Mouse (Mus musculus): ENCODE measurements at regions not wholly inside any gene's neighbourhood (a gene's known extent, or its start where the extent isn't known, plus 50 kb on each side); places are given as distances from the start of the nearest gene placed in this dataset.

DNA sequence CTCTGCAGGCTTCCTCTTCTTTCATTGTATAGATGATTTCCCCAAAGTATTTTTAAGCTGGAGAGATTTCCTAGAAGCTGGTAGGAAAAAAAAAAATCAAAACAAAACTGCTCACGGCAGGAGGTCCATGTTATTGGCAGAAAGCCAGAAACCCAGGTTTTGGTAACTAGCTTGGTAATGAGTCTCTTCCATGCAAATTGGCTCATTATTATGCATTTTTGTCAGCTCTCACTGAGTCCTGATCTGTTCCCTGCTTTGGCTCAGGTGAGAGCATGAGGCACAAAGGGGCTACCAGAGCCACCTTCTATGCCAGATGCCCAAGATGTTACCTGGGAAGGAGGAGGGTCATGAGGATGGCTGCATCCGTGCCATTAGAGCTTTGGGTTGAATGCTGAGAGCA is 146.3 kb upstream of the Vstm2b start:
- in situ Hi-C loops (cut with MboI, MseI): no loop called here

DNA sequence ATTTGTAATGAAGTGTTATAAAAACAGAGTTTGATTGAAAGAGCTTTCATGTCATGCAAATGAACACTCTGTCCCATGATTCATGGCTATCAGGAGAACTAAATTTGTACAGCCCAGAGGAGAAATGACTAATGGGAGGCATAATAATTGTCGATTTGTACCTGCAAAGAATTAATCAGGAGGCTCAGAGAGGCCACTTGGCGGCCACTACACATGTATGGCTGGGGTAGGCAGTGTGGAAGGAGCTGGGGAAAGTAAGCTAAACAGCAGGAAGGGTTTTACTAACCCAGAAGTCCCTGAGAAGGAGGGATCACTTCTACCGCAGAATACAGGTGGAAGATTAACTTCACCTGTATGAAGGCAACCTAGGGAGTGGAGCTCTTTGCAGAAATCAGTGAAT is 145.9 kb upstream of the Vstm2b start:
- in situ Hi-C loops (cut with MboI, MseI): no loop called here

GRCm38 (mm10) chr7:40753490-40753889 is 144.6 kb upstream of the Vstm2b start:
- in situ Hi-C loops (cut with MboI, MseI): no loop called here

DNA sequence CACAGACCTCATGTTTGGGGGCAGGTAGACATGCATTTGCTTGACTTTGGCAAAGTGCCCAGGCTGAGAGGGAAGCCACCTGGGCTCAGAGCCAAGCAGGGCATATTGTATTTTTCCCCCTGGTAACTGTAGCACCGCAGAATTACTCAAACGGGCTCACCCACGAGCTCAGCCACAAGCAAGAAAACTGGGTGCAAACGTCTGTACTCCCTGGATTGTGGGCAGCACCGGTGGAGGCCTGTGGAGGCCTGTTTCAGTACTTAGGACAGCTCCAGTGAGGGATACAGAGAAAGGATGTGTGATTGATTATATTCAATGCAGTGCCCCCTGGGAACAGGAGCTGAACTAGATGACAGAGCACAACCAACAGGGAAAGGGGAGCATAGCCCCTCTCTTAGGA is 135.6 kb upstream of the Vstm2b start:
- in situ Hi-C loops (cut with MboI, MseI): no loop called here

DNA sequence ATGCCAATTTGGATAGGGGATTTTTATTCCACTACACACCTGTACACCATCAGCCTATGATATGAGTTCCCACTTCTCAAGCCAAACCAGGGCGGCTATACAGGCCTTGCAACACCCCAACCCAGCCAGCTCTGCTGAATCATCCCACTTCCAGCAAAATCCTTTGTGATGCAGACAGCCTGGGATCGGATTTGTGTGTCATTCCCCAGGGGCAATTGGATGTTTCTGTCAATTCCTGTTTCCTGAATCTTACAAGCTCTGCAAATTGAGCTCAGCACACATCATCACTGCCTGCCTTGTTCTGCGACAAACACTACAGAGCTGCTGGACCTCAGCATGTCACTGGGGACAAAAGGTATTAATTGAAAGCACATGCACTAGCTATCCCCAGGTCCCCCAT is 132.0 kb upstream of the Vstm2b start:
- in situ Hi-C loops (cut with MboI, MseI): no loop called here

DNA sequence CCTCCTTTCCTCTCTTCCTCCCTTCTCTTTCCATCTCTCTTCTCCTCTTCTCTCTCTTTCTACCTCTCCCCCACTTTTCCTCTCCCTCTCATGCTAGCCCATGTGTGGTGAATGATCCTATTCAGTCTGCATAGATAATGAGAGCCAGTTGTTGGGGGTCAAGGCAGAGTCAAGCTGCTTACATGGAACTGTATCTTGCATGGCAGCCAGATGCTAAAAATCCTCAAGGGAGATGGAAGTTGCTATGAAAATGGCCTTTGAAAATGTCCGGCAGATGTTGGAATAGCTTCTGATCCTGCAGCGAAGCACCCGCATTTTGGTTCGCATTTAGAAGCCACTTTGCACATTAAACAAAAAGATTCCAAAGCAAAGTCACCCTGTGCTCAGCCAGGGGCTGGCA is 121.9 kb upstream of the Vstm2b start:
- in situ Hi-C loops (cut with MboI, MseI): no loop called here

DNA sequence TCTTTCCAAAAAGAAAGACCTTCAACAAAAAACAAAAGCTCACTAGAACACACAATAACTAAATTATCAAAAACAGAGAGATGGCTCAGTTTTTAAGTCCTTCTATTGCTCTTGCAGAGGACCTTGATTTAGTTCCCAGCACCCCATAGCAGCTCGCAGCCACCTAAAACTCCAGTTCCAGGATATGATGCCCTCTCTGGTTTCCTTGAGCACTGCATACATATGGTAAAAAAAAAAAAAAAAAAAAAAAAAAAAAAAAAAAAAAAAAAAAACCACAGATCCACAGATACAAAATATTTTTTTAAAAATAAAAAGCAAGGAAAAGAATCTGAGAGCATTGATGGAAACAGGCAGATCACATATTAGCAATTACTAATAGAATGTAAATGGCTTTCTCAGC is 113.2 kb upstream of the Vstm2b start:
- in situ Hi-C loops (cut with MboI, MseI): no loop called here

- in situ Hi-C loops (cut with MboI, MseI): no loop called here
Measured at GRCm38 (mm10) chr7:40786758-40787157, 111.4 kb upstream of the Vstm2b start.

GRCm38 (mm10) chr7:40788486-40788885 is 109.6 kb upstream of the Vstm2b start:
- in situ Hi-C loops (cut with MboI, MseI): no loop called here

GRCm38 (mm10) chr7:40794458-40795207 is 103.5 kb upstream of the Vstm2b start:
- in situ Hi-C loops (cut with MboI, MseI): no loop called here

GRCm38 (mm10) chr7:40799794-40800193 is 98.3 kb upstream of the Vstm2b start:
- in situ Hi-C loops (cut with MboI, MseI): loop anchor here in 1 of 2 experiments (10.0 kb wide), 1 partner anchor 1615 kb away; no protein-coding TSS in a partner anchor

DNA sequence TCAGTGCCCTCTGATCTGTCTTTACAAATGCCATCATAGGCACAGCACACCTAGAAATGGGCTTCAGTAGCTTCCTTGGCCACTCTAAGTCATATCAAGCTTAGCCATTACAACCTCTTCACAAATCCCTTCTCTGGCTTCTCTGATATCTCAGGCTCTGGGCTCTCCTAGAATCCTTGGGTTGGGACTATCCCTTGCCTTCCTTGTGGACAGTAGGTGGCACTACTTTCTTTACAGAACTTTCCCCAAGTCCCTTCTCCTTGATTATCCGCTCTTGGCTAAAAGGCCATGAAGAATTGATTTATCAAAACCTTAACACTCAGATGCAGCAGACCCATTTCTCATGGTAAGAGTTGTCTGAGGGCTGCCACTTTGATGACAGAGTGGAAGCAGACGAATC is 96.8 kb upstream of the Vstm2b start:
- in situ Hi-C loops (cut with MboI, MseI): loop anchor here in 1 of 2 experiments (10.0 kb wide), 1 partner anchor 1616 kb away; no protein-coding TSS in a partner anchor

DNA sequence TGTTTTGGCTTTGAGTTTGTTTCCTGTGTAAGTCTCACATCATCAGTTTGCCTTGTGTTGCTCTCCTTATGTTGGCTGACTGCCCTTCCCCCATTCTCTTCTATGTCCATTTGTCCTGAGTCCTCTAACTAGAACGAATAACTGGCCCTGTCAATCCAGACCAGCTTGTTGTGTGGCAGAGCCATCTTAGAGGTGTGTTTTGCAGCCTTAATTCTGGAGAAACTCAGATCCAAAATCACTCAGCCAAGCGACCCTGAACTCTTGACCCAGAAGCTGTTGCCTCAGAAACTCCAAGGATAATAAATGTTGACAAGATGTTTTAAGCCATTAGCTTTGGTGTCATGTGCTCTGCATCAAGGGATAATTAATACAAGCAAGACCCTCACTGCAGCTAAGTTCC is 92.9 kb upstream of the Vstm2b start:
- in situ Hi-C loops (cut with MboI, MseI): loop anchor here in 1 of 2 experiments (10.0 kb wide), 1 partner anchor 1620 kb away; no protein-coding TSS in a partner anchor

DNA sequence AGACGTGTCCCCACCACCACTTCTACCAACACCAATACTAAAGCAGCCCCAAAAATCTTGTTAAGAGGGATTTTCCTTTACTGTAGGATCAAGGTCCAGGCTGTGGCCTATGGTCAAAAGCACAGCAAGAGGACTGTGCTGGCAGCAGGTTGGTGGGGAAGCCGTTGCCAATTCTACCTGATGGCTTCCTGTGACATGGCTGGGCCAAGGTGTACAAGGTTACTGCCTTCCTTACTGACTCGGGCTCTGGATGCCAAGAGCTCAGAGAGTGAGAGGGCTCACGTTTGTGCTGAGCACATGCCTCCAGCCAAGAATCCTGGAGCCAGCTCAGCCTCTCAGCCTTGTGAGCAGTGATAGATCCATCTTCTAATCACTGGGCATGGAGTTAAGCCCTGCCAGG is 92.3 kb upstream of the Vstm2b start:
- in situ Hi-C loops (cut with MboI, MseI): loop anchor here in 1 of 2 experiments (10.0 kb wide), 1 partner anchor 1621 kb away; no protein-coding TSS in a partner anchor

GRCm38 (mm10) chr7:40812952-40813351 is 85.2 kb upstream of the Vstm2b start:
- in situ Hi-C loops (cut with MboI, MseI): no loop called here

- in situ Hi-C loops (cut with MboI, MseI): no loop called here
Measured at GRCm38 (mm10) chr7:40825141-40825742, 72.9 kb upstream of the Vstm2b start.

- in situ Hi-C loops (cut with MboI, MseI): no loop called here
Measured at GRCm38 (mm10) chr7:40829526-40829925, 68.6 kb upstream of the Vstm2b start.

- in situ Hi-C loops (cut with MboI, MseI): no loop called here
Measured at GRCm38 (mm10) chr7:40831583-40831982, 66.5 kb upstream of the Vstm2b start.

- in situ Hi-C loops (cut with MboI, MseI): no loop called here
Measured at GRCm38 (mm10) chr7:40842344-40842992, 55.7 kb upstream of the Vstm2b start.

DNA sequence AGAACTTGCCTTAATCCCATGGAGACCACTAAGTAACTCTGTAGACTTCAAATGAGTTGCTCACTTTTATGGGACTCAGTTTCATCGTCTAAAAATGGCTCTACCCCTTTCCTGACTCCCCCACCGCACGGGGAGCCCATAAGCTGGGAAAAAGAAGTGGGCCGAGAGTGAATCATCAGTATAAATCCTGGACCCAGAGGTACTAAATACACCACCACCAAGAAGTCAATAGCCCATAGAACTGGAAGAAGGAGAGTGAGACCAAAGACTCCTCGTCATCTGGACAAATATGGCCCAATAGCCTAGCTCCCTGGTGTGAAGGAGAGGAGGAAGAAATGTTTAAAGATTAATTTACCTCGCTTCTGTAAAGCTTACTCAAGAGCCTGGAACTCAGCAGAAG is 51.6 kb upstream of the Vstm2b start:
- in situ Hi-C loops (cut with MboI, MseI): no loop called here

Data from T-helper 17 cell (primary cell).